Comparison of ENCODE assay signal across 8 mouse cellular contexts in the genomic region with DNA sequence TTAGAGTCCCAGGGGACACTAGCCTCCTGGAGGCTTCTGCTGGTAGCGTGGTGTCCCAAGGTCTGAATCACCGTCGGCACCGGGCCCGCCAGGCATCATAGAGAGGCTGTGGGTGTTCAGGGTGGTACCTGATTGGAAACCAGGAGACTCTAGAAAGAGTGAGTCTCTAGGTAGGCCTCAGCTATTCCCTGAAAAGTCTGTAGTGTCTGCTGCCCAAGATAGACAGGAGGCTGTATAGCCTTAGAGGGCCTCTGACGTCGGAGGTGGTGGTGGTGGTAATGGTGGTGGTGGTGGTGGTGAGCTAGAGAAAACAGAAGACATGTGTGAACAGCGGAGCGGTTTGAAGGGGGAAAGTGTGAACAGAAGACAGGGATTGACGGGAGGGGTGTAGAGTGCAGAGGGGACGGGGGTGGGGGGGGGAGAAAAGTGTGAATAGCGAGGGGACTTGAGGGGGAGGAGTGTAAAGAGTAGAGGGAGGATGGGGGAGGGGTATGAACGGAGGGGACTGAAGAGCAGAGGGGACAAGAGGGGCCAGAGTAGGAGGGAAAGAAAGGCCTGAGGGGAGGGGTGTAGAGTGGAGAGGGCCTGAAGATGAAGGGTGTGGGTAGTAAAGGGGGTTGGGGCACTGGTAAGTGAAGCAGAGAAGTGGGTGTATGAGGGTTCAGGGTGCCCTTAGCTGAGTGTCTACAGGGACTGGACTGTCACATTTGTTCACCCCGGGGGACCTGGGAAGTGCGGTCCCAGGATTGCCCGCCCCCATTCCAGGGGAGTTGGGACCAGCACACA.
A peak's percentile ranks its signal among the peaks of the same experiment; 100 is the strongest.
DNase-seq lines count a peak whose midpoint lies in the region; ATAC-seq and TF ChIP-seq lines count a peak whose summit lies in the region.

No protein-coding gene starts in this region.

- no peak for ATAC-seq in limb, embryonic 14.5 days (ENCODE audit: low FRiP score, low read depth)

- no peaks in the 10 kb centered on the region for H3K9me3 ChIP-seq in limb, embryonic 14.5 days (ENCODE audit: control insufficient read depth, low read length)

- H3K4me3 ChIP-seq in limb, embryonic 14.5 days (replicated peaks; ENCODE audit: low read length), result peak overlapping the region; percentile 45

- H3K4me2 ChIP-seq in limb, embryonic 14.5 days (replicated peaks; ENCODE audit: low read depth, low read length, severe bottlenecking), result peak overlapping the region; percentile 85

- 22% methylated on average over 16 of the region's 16 CpGs for WGBS in limb, embryonic 14.5 days

- peaks cover 32% of the 10 kb centered on the region for H3K4me1 ChIP-seq in limb, embryonic 14.5 days (ENCODE audit: control insufficient read depth, insufficient read depth, low read length)

- no peaks in the 10 kb centered on the region for H3K36me3 ChIP-seq in limb, embryonic 14.5 days (ENCODE audit: control insufficient read depth, insufficient read depth, low read length)

- peak; percentile 51 for DNase-seq in cerebellum, adult 9-11 months
- no peak for DNase-seq in cerebellum, postnatal 36 days
- peak; percentile 34 for DNase-seq in right cerebral cortex, adult 18-20 months
- DNase-seq in right cerebral cortex, postnatal 14 days, result no peak
- DNase-seq in limb, embryonic 14.5 days (ENCODE audit: low spot score), result no peak
- no peak for DNase-seq in spleen, postnatal 10 days (ENCODE audit: low spot score in 2 of 2)
- DNase-seq in layer of hippocampus, postnatal 25 days (ENCODE audit: extremely low spot score in 1 of 2, low spot score in 1 of 2), result no peak
- no peak for DNase-seq in retina, postnatal 1 day

- peak overlapping the region; percentile 43; the same call in 1 of the 2 replicates for H3K9ac ChIP-seq in limb, embryonic 14.5 days (ENCODE audit: low read depth, low read length, severe bottlenecking)

- peak overlapping the region; percentile 13; the same call in 1 of the 2 replicates for H3K27ac ChIP-seq in limb, embryonic 14.5 days (replicated peaks; ENCODE audit: low read depth, low read length)

- H3K27me3 ChIP-seq in limb, embryonic 14.5 days (ENCODE audit: control insufficient read depth, insufficient read depth, low read length), result peaks cover 26% of the 10 kb centered on the region

- TF ChIP-seq POLR2A in limb, embryonic 14.5 days (IDR thresholded peaks at IDR 0.05; ENCODE audit: borderline replicate concordance, extremely low read depth, insufficient read depth, insufficient read length), result no peak

Comparison
In these comparisons a context has a peak if more than half of its experiments do, and no peak if none do; other contexts are left out.
1. DNase-seq: peak in cerebellum, adult 9-11 months (single experiment) and right cerebral cortex, adult 18-20 months (single experiment); none in cerebellum, postnatal 36 days (0 of 2), right cerebral cortex, postnatal 14 days (single experiment), limb, embryonic 14.5 days (single experiment), spleen, postnatal 10 days (0 of 2), layer of hippocampus, postnatal 25 days (0 of 2) and retina, postnatal 1 day (single experiment).